In genomic region chr10:122116636-122117035, GRCm38 (mm10) we compare ENCODE assay signal across 21 mouse cellular contexts. TPM values are rescaled to one million over a fixed set of nuclear protein-coding genes. Genes with fewer than 3 reads are reported as not detected.
A peak's percentile ranks its signal among the peaks of the same experiment; 100 is the strongest.
DNase-seq lines count a peak whose midpoint lies in the region; ATAC-seq and TF ChIP-seq lines count a peak whose summit lies in the region.
"Had no signal": no experiment of that assay in that cellular context is flagged by ENCODE, and none has a peak within 500 bp of the region (broad histone marks: within the 10 kb centered on the region; RNA-seq: fewer than 3 reads in every experiment).

No protein-coding gene starts in this region.

- ATAC-seq in CD4-positive, CD25-positive, alpha-beta regulatory T cell, adult 4 months = peak; percentile 71
- no peak for ATAC-seq in limb, embryonic 13.5 days (ENCODE audit: low FRiP score, low read depth)
- peak; percentile 95 for ATAC-seq in megakaryocyte progenitor cell, adult 5-6 weeks (replicated peaks; ENCODE audit: poor library complexity)
- ATAC-seq: intestine, embryonic 15.5 days had no signal

- no peak overlapping the region for H3K9ac ChIP-seq in liver, adult 2 months (ENCODE audit: low read depth, low read length)
- no peak overlapping the region for H3K9ac ChIP-seq in limb, embryonic 13.5 days
- H3K9ac ChIP-seq: hindbrain, embryonic 14.5 days; intestine, embryonic 15.5 days; neural tube, embryonic 13.5 days had no signal

- no peaks in the 10 kb centered on the region for H3K4me1 ChIP-seq in liver, adult 2 months (ENCODE audit: control insufficient read depth, insufficient read depth, low read length)
- H3K4me1 ChIP-seq in limb, embryonic 13.5 days = peaks cover 32% of the 10 kb centered on the region
- H3K4me1 ChIP-seq: intestine, embryonic 15.5 days had no signal

- H3K9me3 ChIP-seq in limb, embryonic 13.5 days = no peaks in the 10 kb centered on the region
- H3K9me3 ChIP-seq: forebrain, embryonic 10.5 days; heart, embryonic 10.5 days; intestine, embryonic 15.5 days; midbrain, embryonic 10.5 days; neural tube, embryonic 13.5 days had no signal

- intact Hi-C loops in left cerebral cortex, postnatal 36 days (cut with DNase I) = no loop called here

- no peaks in the 10 kb centered on the region for H3K36me3 ChIP-seq in liver, adult 2 months (ENCODE audit: control insufficient read depth, insufficient read depth, low read length)
- H3K36me3 ChIP-seq in limb, embryonic 13.5 days = no peaks in the 10 kb centered on the region
- H3K36me3 ChIP-seq: forebrain, embryonic 10.5 days; heart, embryonic 10.5 days; intestine, embryonic 15.5 days; midbrain, embryonic 10.5 days; neural tube, embryonic 13.5 days had no signal

- 80% methylated on average over 11 of the region's 11 CpGs for WGBS in liver, adult 2 months
- 47% methylated on average over 11 of the region's 11 CpGs for WGBS in limb, embryonic 13.5 days

- no peak for TF ChIP-seq CTCF in liver, adult 2 months (IDR thresholded peaks at IDR 0.05; ENCODE audit: low read depth, low read length)

- H3K4me2 ChIP-seq in limb, embryonic 13.5 days (replicated peaks) = peak overlapping the region; percentile 30
- H3K4me2 ChIP-seq: hindbrain, embryonic 14.5 days; intestine, embryonic 15.5 days; neural tube, embryonic 13.5 days had no signal

- H3K27me3 ChIP-seq in liver, adult 2 months (ENCODE audit: control insufficient read depth, insufficient read depth, low read length) = no peaks in the 10 kb centered on the region
- no peaks in the 10 kb centered on the region for H3K27me3 ChIP-seq in limb, embryonic 13.5 days
- H3K27me3 ChIP-seq: intestine, embryonic 15.5 days; neural tube, embryonic 13.5 days had no signal

- no peak overlapping the region for H3K27ac ChIP-seq in liver, adult 2 months (replicated peaks; ENCODE audit: insufficient read depth, low read depth, low read length)
- no peak overlapping the region for H3K27ac ChIP-seq in limb, embryonic 13.5 days
- H3K27ac ChIP-seq: forebrain, embryonic 10.5 days; heart, embryonic 10.5 days; hindbrain, embryonic 14.5 days; intestine, embryonic 15.5 days; layer of hippocampus, adult 2 months; left cerebral cortex, adult 2 months; midbrain, embryonic 10.5 days; neural tube, embryonic 13.5 days had no signal

- no peak for TF ChIP-seq POLR2A in liver, adult 2 months (IDR thresholded peaks at IDR 0.05; ENCODE audit: extremely low read depth, insufficient read depth, low read length)

- peak; percentile 7 for DNase-seq in liver, adult 2 months (ENCODE audit: extremely low read depth, low read depth, low spot score)
- no peak for DNase-seq in liver
- DNase-seq in left cerebral cortex, postnatal 36 days (ENCODE audit: low spot score in 2 of 2) = no peak
- no peak for DNase-seq in gastrocnemius, adult 18-20 months (ENCODE audit: low spot score)
- DNase-seq in kidney, postnatal 10 days = no peak
- DNase-seq: adrenal gland, postnatal 25 days; cerebellum, adult 8-10 months; gastrocnemius, postnatal 25 days; heart, postnatal 14 days; right cerebral cortex, postnatal 14 days had no signal

- H3K4me3 ChIP-seq in liver, adult 2 months (ENCODE audit: insufficient read depth, low read depth, low read length) = no peak overlapping the region
- no peak overlapping the region for H3K4me3 ChIP-seq in limb, embryonic 13.5 days
- H3K4me3 ChIP-seq: forebrain, embryonic 10.5 days; heart, embryonic 10.5 days; intestine, embryonic 15.5 days; layer of hippocampus, adult 2 months; left cerebral cortex, adult 2 months; midbrain, embryonic 10.5 days; neural tube, embryonic 13.5 days had no signal

- H3K79me2 ChIP-seq in liver, adult 2 months (ENCODE audit: control insufficient read depth, insufficient read depth, low read length) = no peaks in the 10 kb centered on the region

RNA-seq across cellular contexts. Expression of gene Rxylt1, which starts 19.5 kb away (rescaled TPM):
- 18.7 and 22.9 TPM in 2 replicates for total RNA-seq in liver, adult 2 months (2014; rRNA removed)
- 3.5 and 3.7 TPM in 2 replicates for polyA plus RNA-seq in liver, adult 2 months (2012; rRNA removed)
- 10 to 100 TPM; 10.9 to 15.3 TPM for polyA plus RNA-seq in CD4-positive, CD25-positive, alpha-beta regulatory T cell, adult 4 months (2017; shearing (Covaris generic))
- polyA plus RNA-seq in limb, embryonic 13.5 days (2015; fragmentation: Nextera tagmentation; extraction: Ambion mirVana) = 51.5 and 58.8 TPM in 2 replicates
- total RNA-seq in megakaryocyte progenitor cell, adult 5-6 weeks (2015) = 37.4 and 37.7 TPM in 2 replicates
- total RNA-seq in megakaryocyte progenitor cell, adult 5-6 weeks (2017) = 35.3 and 56.9 TPM in 2 replicates
- 10 to 100 TPM; 40.9 to 46.5 TPM for total RNA-seq in left cerebral cortex, postnatal 36 days (2021)
- 10 to 100 TPM; 39.6 to 40.1 TPM for total RNA-seq in gastrocnemius, adult 18-20 months (2021)
